Mouse (Mus musculus): ENCODE results near the gene Gm14139. TPM values are rescaled to one million over a fixed set of nuclear protein-coding genes. Genes with fewer than 3 reads are reported as not detected.
A peak's percentile ranks its signal among the peaks of the same experiment; 100 is the strongest.
"Not testable (repeated sequence)": the region's sequence is repeated elsewhere in the genome, so short reads cannot be mapped to it uniquely, and the experiment has no call there.

Gm14139 gene
- polyA plus RNA-seq, 1 experiment from 2014 or later: not detected

- H3K27me3 ChIP-seq (ENCODE audit: control insufficient read depth, insufficient read depth, low read depth, low read length); H3K27ac ChIP-seq (ENCODE audit: low read length); ATAC-seq (ENCODE audit: low read depth); H3K4me1 ChIP-seq (replicated peaks; ENCODE audit: control insufficient read depth, insufficient read depth, low read length); H3K9me3 ChIP-seq (ENCODE audit: control insufficient read depth, low read length); H3K36me3 ChIP-seq (ENCODE audit: control insufficient read depth, insufficient read depth, low read length): not testable (repeated sequence)
- Histone ChIP-seq H3K4me3 (ENCODE audit: low read length) (peak overlapping the region; percentile 49), H3K9ac (ENCODE audit: low read length) (peak overlapping the region; percentile 61), H3K4me2 (ENCODE audit: low read depth, low read length) (peak overlapping the region; percentile 48)
- 5% methylated on average over 2 of the region's 4 CpGs for WGBS
These were observed 36.8 kb downstream of the Gm14139 start for GRCm38 (mm10) chr2:150218363-150218725.

GRCm38 (mm10) chr2:150223263-150223662 lies 41.7 kb downstream of the Gm14139 start:
- H3K27ac ChIP-seq (ENCODE audit: low read length); H3K9me3 ChIP-seq (ENCODE audit: control insufficient read depth, low read length): not testable (repeated sequence)

More at GRCm38 (mm10) chr2:150223263-150223662, 41.7 kb downstream of the Gm14139 start:
- H3K4me2 ChIP-seq (ENCODE audit: low read depth, low read length); ATAC-seq (ENCODE audit: low read depth); H3K27me3 ChIP-seq (ENCODE audit: control insufficient read depth, insufficient read depth, low read depth, low read length); H3K4me3 ChIP-seq (ENCODE audit: low read length); H3K36me3 ChIP-seq (ENCODE audit: control insufficient read depth, insufficient read depth, low read length); H3K4me1 ChIP-seq (replicated peaks; ENCODE audit: control insufficient read depth, insufficient read depth, low read length); H3K9ac ChIP-seq (ENCODE audit: low read length): not testable (repeated sequence)

Other genes with a start within 250 kb of the Gm14139 start
- 9.8 and 9.9 TPM in 2 replicates for gene Zfp120, start 45.0 kb upstream of the Gm14139 start, polyA plus RNA-seq (2015; fragmentation: Nextera tagmentation; extraction: Ambion mirVana)
- gene Gm10770, start 2.1 kb upstream of the Gm14139 start, polyA plus RNA-seq (2015; fragmentation: Nextera tagmentation; extraction: Ambion mirVana): not detected in 2 replicates
- 11.3 and 12.1 TPM in 2 replicates for gene Zfp937, start 36.3 kb downstream of the Gm14139 start, polyA plus RNA-seq (2015; fragmentation: Nextera tagmentation; extraction: Ambion mirVana)
- gene Gm21994, start 73.8 kb downstream of the Gm14139 start, polyA plus RNA-seq (2015; fragmentation: Nextera tagmentation; extraction: Ambion mirVana): 4.4 and 4.8 TPM in 2 replicates
- gene Gm14124, start 75.8 kb downstream of the Gm14139 start, polyA plus RNA-seq (2015; fragmentation: Nextera tagmentation; extraction: Ambion mirVana): 0.05 TPM in 1 of 2 replicates, not detected in the other
- gene Gm10130, start 141.9 kb downstream of the Gm14139 start, polyA plus RNA-seq (2015; fragmentation: Nextera tagmentation; extraction: Ambion mirVana): 2.2 TPM in 2 replicates
- 7.0 and 7.1 TPM in 2 replicates for gene 3300002I08Rik, start 181.0 kb downstream of the Gm14139 start, polyA plus RNA-seq (2015; fragmentation: Nextera tagmentation; extraction: Ambion mirVana)